Mouse (Mus musculus) ES-E14 (cell line): ENCODE measurements around the gene Prkag2.

Experiments
- CHD2 ChIP-seq: IDR thresholded peaks from 2 replicates; pipeline ENCODE4 v1.6.1; 2014; ENCODE audit warnings: mild to moderate bottlenecking, low read depth, low read length, inconsistent platforms
- HCFC1 ChIP-seq: IDR thresholded peaks from 2 replicates; pipeline ENCODE4 v1.6.1; 2012; ENCODE audit warnings: low read length, inconsistent platforms, borderline replicate concordance; ENCODE audit not compliant: insufficient read depth
- MAFK ChIP-seq: IDR thresholded peaks from 2 replicates; pipeline ENCODE4 v1.6.1; 2014; ENCODE audit warnings: mild to moderate bottlenecking, low read depth, low read length, inconsistent platforms; ENCODE audit not compliant: insufficient read depth
- ZC3H11A ChIP-seq: IDR thresholded peaks from 2 replicates; pipeline ENCODE4 v1.6.1; 2012; ENCODE audit warnings: low read depth, mild to moderate bottlenecking, inconsistent platforms, low read length, borderline replicate concordance
- ZNF384 ChIP-seq: IDR thresholded peaks from 2 replicates; pipeline ENCODE4 v1.6.1; 2012; ENCODE audit warnings: low read depth, low read length, inconsistent platforms

- TF ChIP-seq HCFC1: no peak
- TF ChIP-seq MAFK: no peak
- TF ChIP-seq ZC3H11A: no peak
- no peak for TF ChIP-seq ZNF384
- TF ChIP-seq CHD2: no peak
Measured at GRCm38 (mm10) chr5:24991575-24991974, 108.9 kb downstream of the Prkag2 start.
